Mouse (Mus musculus) kidney, embryonic 14.5 days (tissue): Measurements from ENCODE around the gene Olfr959. TPM values are rescaled to one million over a fixed set of nuclear protein-coding genes. Genes with fewer than 3 reads are reported as not detected.

Source experiments
- polyA plus RNA-seq: library from polyadenylated mRNA; unstranded; fragments of >200 nt; fragmentation: Nextera tagmentation; extraction: Ambion mirVana; gene quantifications from 2 replicates; pipeline ENCODE4 v1.2.1, GENCODE M21; 2014

Gene Olfr959
- polyA plus RNA-seq, 1 experiment from 2014 or later: not detected

Other genes starting within 250 kb of the Olfr959 start
- not detected in 2 replicates for gene Olfr948, start 249.5 kb downstream of the Olfr959 start, polyA plus RNA-seq
- not detected in 2 replicates for gene Olfr951, start 188.2 kb downstream of the Olfr959 start, polyA plus RNA-seq
- gene Olfr952, start 148.4 kb downstream of the Olfr959 start, polyA plus RNA-seq: not detected in 2 replicates
- not detected in 2 replicates for gene Olfr954, start 118.9 kb downstream of the Olfr959 start, polyA plus RNA-seq
- not detected in 2 replicates for gene Olfr955, start 103.6 kb downstream of the Olfr959 start, polyA plus RNA-seq
- gene Olfr44, start 81.6 kb downstream of the Olfr959 start, polyA plus RNA-seq: not detected in 2 replicates
- gene Olfr957, start 59.8 kb downstream of the Olfr959 start, polyA plus RNA-seq: not detected in 2 replicates
- not detected in 2 replicates for gene Olfr958, start 21.5 kb downstream of the Olfr959 start, polyA plus RNA-seq
- 15.0 and 19.9 TPM in 2 replicates for gene AW551984, start 28.8 kb upstream of the Olfr959 start, polyA plus RNA-seq
- not detected in 2 replicates for gene Olfr148, start 35.1 kb upstream of the Olfr959 start, polyA plus RNA-seq
- 0.19 TPM in 1 of 2 replicates, not detected in the other for gene Olfr960, start 45.8 kb upstream of the Olfr959 start, polyA plus RNA-seq
- gene Olfr961, start 69.5 kb upstream of the Olfr959 start, polyA plus RNA-seq: not detected in 2 replicates
- gene Olfr963, start 91.6 kb upstream of the Olfr959 start, polyA plus RNA-seq: not detected in 2 replicates
- gene Olfr149, start 131.5 kb upstream of the Olfr959 start, polyA plus RNA-seq: not detected in 2 replicates
- gene Olfr965, start 135.8 kb upstream of the Olfr959 start, polyA plus RNA-seq: not detected in 2 replicates
- not detected in 2 replicates for gene Olfr150, start 155.4 kb upstream of the Olfr959 start, polyA plus RNA-seq
- gene Olfr967, start 170.7 kb upstream of the Olfr959 start, polyA plus RNA-seq: not detected in 2 replicates
- not detected in 2 replicates for gene Olfr968, start 207.7 kb upstream of the Olfr959 start, polyA plus RNA-seq
- not detected in 2 replicates for gene Olfr969, start 215.4 kb upstream of the Olfr959 start, polyA plus RNA-seq
- not detected in 2 replicates for gene Olfr970, start 233.3 kb upstream of the Olfr959 start, polyA plus RNA-seq